Mouse (Mus musculus) myocyte (in vitro differentiated cells): ENCODE measurements at regions not wholly inside any gene's neighbourhood (a gene's known extent, or its start where the extent isn't known, plus 50 kb on each side); places are given as distances from the start of the nearest gene placed in this dataset.

Experiments
- CEBPB ChIP-seq: IDR thresholded peaks from 2 replicates; pipeline ENCODE4 v1.6.1; 2011; ENCODE audit warnings: mild to moderate bottlenecking, moderate library complexity; ENCODE audit not compliant: poor library complexity, insufficient read depth, severe bottlenecking
- POLR2A ChIP-seq: IDR thresholded peaks from one replicate; pipeline ENCODE4 v1.6.1; 2011; ENCODE audit warnings: low read depth, mild to moderate bottlenecking, control low read depth, moderate library complexity; ENCODE audit not compliant: insufficient read length

DNA sequence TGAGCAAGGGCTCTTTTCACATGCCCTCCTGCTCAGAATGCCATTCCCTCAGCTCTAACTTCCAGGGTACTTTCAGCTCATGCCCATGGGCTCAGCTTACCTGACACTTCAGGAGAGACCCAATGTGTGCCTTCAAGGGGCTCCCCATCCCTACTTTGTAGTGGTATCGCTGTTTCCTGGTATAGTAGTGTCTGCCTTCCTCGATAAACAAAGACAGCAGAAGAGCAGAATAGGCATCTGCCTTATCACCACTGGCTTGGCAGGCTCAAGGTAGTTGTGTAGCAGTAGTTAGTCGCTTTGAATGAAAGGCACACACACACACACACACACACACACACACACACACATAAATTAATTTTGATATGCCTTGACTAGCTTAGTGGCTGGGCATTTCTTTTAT is 89.7 kb upstream of the Peli1 start:
- TF ChIP-seq CEBPB = no peak
- TF ChIP-seq POLR2A = no peak
